Mouse (Mus musculus) c-Kit-positive CD71-negative TER-119-negative erythroid progenitor cells, embryonic 14.5 days (primary cell): ENCODE measurements around the gene Hist1h4i.
A peak's percentile ranks its signal among the peaks of the same experiment; 100 is the strongest.

Experiments
- DNase-seq: peaks from one replicate; pipeline ENCODE4 v3.0.0-alpha.2; 2013; ENCODE audit warnings: low read depth

Gene Hist1h4i

GRCm38 (mm10) chr13:22036986-22037385 lies 4.2 kb downstream of the Hist1h4i start:
- no peak for DNase-seq

GRCm38 (mm10) chr13:22036149-22036956 lies 4.8 kb downstream of the Hist1h4i start:
- no peak for DNase-seq

- DNase-seq: peak; percentile 92
Measured at GRCm38 (mm10) chr13:22035267-22036148, 5.7 kb downstream of the Hist1h4i start, which contains the start of the genes Hist1h2ah and Hist1h2bk. Gene Hist1h2ah (minus strand): TSS chr13:22035568. Gene Hist1h2bk (plus strand): TSS chr13:22035870.

GRCm38 (mm10) chr13:22034443-22035266 lies 6.5 kb downstream of the Hist1h4i start:
- DNase-seq: no peak

GRCm38 (mm10) chr13:22033741-22034442 lies 7.3 kb downstream of the Hist1h4i start:
- DNase-seq: no peak

GRCm38 (mm10) chr13:22030493-22030892 lies 10.7 kb downstream of the Hist1h4i start:
- DNase-seq: no peak

GRCm38 (mm10) chr13:22029928-22030327 lies 11.2 kb downstream of the Hist1h4i start:
- DNase-seq: no peak

- peak; percentile 91 for DNase-seq
Measured at GRCm38 (mm10) chr13:22028673-22029460, 12.3 kb downstream of the Hist1h4i start.

GRCm38 (mm10) chr13:22026058-22027031 lies 14.8 kb downstream of the Hist1h4i start:
- no peak for DNase-seq

- DNase-seq: peak; percentile 87
Measured at GRCm38 (mm10) chr13:22022241-22022640, 18.9 kb downstream of the Hist1h4i start.

GRCm38 (mm10) chr13:22021581-22021980 lies 19.6 kb downstream of the Hist1h4i start:
- DNase-seq: no peak

GRCm38 (mm10) chr13:22020901-22021339 lies 20.2 kb downstream of the Hist1h4i start:
- no peak for DNase-seq

GRCm38 (mm10) chr13:22019934-22020835 lies 21.0 kb downstream of the Hist1h4i start:
- no peak for DNase-seq

- DNase-seq: no peak
Measured at GRCm38 (mm10) chr13:22015479-22016450, 25.4 kb downstream of the Hist1h4i start.

- DNase-seq: no peak
Measured at GRCm38 (mm10) chr13:22014411-22014845, 26.7 kb downstream of the Hist1h4i start.

- DNase-seq: no peak
Measured at GRCm38 (mm10) chr13:22013716-22014115, 27.4 kb downstream of the Hist1h4i start.

- DNase-seq: no peak
Measured at GRCm38 (mm10) chr13:22009642-22010041, 31.5 kb downstream of the Hist1h4i start, which contains the start of gene Prss16. Gene Prss16 (minus strand): TSS chr13:22009742.
